Mouse (Mus musculus) CD4-positive naive resting alpha-beta T cell, adult 76 days (primary cell): ENCODE results near the gene Fbxw8. TPM values are rescaled to one million over a fixed set of nuclear protein-coding genes. Genes with fewer than 3 reads are reported as not detected.

ENCODE experiments used
- total RNA-seq: library from RNA; stranded (reverse); gene quantifications from one replicate; pipeline ENCODE4 v1.2.4, GENCODE M21; 2023

Gene Fbxw8
- total RNA-seq, result 6.4 TPM

GRCm38 (mm10) chr5:118154839-118155564, at the start of gene Fbxw8:
Gene Fbxw8, minus strand, starts transcription at chr5:118155464.

GRCm38 (mm10) chr5:118164581-118164980, 9.3 kb upstream of the Fbxw8 start, which contains the start of gene Hrk:
Gene Hrk, plus strand, starts transcription at chr5:118164648.

GRCm38 (mm10) chr5:118027698-118028190, 127.5 kb downstream of the Fbxw8 start, which contains the start of gene Tesc:
Gene Tesc, plus strand, starts transcription at chr5:118027743.

Other genes with a start within 250 kb of the Fbxw8 start
- gene Fbxo21, start 178.7 kb downstream of the Fbxw8 start, total RNA-seq, result 30.2 TPM
- gene Tesc, start 127.7 kb downstream of the Fbxw8 start, total RNA-seq, result 52.4 TPM
- gene Hrk, start 9.2 kb upstream of the Fbxw8 start, total RNA-seq, result not detected
- 2.8 TPM for gene Rnft2, start 89.7 kb upstream of the Fbxw8 start, total RNA-seq
- gene 2410131K14Rik, start 89.8 kb upstream of the Fbxw8 start, total RNA-seq, result 10.1 TPM